Mouse (Mus musculus) hindbrain, postnatal 0 days (tissue): ENCODE measurements around the gene Mast4. TPM values are rescaled to one million over a fixed set of nuclear protein-coding genes. Genes with fewer than 3 reads are reported as not detected.
A peak's percentile ranks its signal among the peaks of the same experiment; 100 is the strongest.

Experiments
- ATAC-seq: fragments of 200-750 bp; cut with Nextera tagmentation; 2 replicates; pipeline ENCODE4 v1.8.0; 2017; ENCODE audit warnings: mild to moderate bottlenecking, moderate TSS enrichment, moderate library complexity
- DNase-seq: peaks from one replicate; pipeline ENCODE4 v3.0.0-alpha.2; 2015; ENCODE audit warnings: low spot score
- H3K27ac ChIP-seq: fragments of 300-500 bp; sonication (generic); 2 replicates; pipeline ENCODE4 v1.5.1; 2014; ENCODE audit warnings: mild to moderate bottlenecking
- H3K27me3 ChIP-seq: fragments of 300-500 bp; sonication (generic); 2 replicates; pipeline ENCODE4 v1.6.1; 2014; ENCODE audit warnings: low read length, mixed read lengths; ENCODE audit not compliant: insufficient read depth
- H3K36me3 ChIP-seq: fragments of 300-500 bp; sonication (generic); 2 replicates; pipeline ENCODE4 v1.6.1; 2014; ENCODE audit warnings: low read length, mixed read lengths; ENCODE audit not compliant: insufficient read depth
- H3K4me1 ChIP-seq: fragments of 300-500 bp; sonication (generic); 2 replicates; pipeline ENCODE4 v1.6.1; 2014; ENCODE audit warnings: antibody characterized with exemption, low read length, mixed read lengths; ENCODE audit not compliant: insufficient read depth
- H3K4me2 ChIP-seq: fragments of 300-500 bp; sonication (generic); 2 replicates; pipeline ENCODE4 v1.6.1; 2014; ENCODE audit warnings: low read depth, mild to moderate bottlenecking, low read length, moderate library complexity, mixed read lengths
- H3K4me3 ChIP-seq: fragments of 300-500 bp; sonication (generic); 2 replicates; pipeline ENCODE4 v1.5.1; 2014; ENCODE audit warnings: low read length
- H3K9ac ChIP-seq: fragments of 300-500 bp; sonication (generic); replicated peaks from 2 replicates; pipeline ENCODE4 v1.6.1; 2014; ENCODE audit warnings: mild to moderate bottlenecking, low read length, moderate library complexity, mixed read lengths
- H3K9me3 ChIP-seq: fragments of 300-500 bp; sonication (generic); 2 replicates; pipeline ENCODE4 v1.6.1; 2016; ENCODE audit warnings: low read length, mixed read lengths
- CTCF ChIP-seq: IDR thresholded peaks from 2 replicates; pipeline ENCODE4 v1.5.1; 2016; ENCODE audit warnings: antibody characterized with exemption, control low read depth, low read depth
- WGBS: fragments of 180-500 bp; shearing (Covaris S2); extraction: QIAGEN DNeasy Blood & Tissue Kit; methylation state at CpG from one replicate; pipeline ENCODE4 v1.1.7; 2014; 5-methylcytosine and 5-hydroxymethylcytosine counted together
- polyA plus RNA-seq: library from polyadenylated mRNA; unstranded; fragments of >200 nt; fragmentation: Nextera tagmentation; extraction: Ambion mirVana; gene quantifications from 2 replicates; pipeline ENCODE4 v1.2.1, GENCODE M21; 2015
- total RNA-seq: library from RNA; depleted of rRNA; stranded (reverse); fragments of >200 nt; gene quantifications from 2 replicates; pipeline ENCODE4 v1.2.3, GENCODE M21; 2014

The Mast4 gene
- total and polyA plus RNA-seq, 2 experiments from 2014 or later, result 23.5 to 31.7 TPM

DNA sequence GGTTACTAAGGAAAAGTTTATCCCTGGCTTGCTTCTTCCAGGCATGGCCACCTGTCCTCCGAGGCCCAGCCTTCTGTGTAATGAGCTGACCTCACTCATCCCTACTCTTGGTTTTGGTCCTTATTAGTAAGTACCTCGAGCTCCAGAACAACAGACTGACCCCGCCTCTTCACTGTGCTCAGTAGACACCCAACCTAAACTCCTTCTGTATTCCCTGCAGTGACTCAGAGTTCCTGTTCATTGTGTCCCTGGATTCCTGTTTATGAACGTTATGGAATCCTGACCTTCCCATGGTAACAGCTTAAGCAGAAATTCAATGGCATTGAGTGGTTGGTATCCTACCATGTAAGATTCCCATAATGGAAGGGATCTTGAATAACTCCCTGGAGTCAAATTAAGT, 464.8 kb downstream of the Mast4 start:
- Histone ChIP-seq H3K27ac (no peak overlapping the region), H3K4me2 (no peak overlapping the region), H3K36me3 (no peaks in the 10 kb centered on the region), H3K9me3 (no peaks in the 10 kb centered on the region), H3K4me3 (no peak overlapping the region), H3K9ac (no peak overlapping the region), H3K4me1 (peaks cover 13% of the 10 kb centered on the region; the same call in 1 of the 2 replicates), H3K27me3 (no peaks in the 10 kb centered on the region)
- 72% methylated on average over 4 of the region's 4 CpGs for WGBS
- no peak for DNase-seq
- TF ChIP-seq CTCF, result no peak
- ATAC-seq, result no peak

DNA sequence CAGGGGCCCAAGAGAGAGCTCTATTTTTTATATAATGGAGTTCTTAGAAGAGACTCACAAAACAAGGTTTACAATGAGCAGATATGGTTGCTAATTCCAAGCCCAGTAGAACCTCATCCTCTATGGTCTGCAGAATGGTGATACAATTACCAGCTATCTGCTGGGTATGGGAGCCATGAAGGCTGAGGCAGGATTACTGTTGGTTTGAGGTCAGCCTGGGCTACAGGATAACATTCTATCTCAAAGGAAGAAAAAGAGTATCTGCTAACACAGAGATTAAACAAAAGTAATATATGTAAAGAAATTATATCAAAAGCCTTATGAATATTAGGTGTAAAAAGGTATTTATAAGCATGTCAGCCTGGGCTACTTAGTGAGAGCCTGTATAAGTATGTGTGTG, 467.5 kb downstream of the Mast4 start:
- no peak overlapping the region for H3K9ac ChIP-seq
- no peaks in the 10 kb centered on the region for H3K27me3 ChIP-seq
- TF ChIP-seq CTCF, result no peak
- H3K9me3 ChIP-seq, result no peaks in the 10 kb centered on the region
- DNase-seq, result no peak
- no peak for ATAC-seq
- no peaks in the 10 kb centered on the region for H3K36me3 ChIP-seq
- H3K4me3 ChIP-seq, result no peak overlapping the region
- H3K4me1 ChIP-seq, result peaks cover 12% of the 10 kb centered on the region; the same call in 1 of the 2 replicates
- 0 out of 2 replicates have a peak overlapping the region, but pooled peaks have one; percentile 32 for H3K27ac ChIP-seq
- no peak overlapping the region for H3K4me2 ChIP-seq

DNA sequence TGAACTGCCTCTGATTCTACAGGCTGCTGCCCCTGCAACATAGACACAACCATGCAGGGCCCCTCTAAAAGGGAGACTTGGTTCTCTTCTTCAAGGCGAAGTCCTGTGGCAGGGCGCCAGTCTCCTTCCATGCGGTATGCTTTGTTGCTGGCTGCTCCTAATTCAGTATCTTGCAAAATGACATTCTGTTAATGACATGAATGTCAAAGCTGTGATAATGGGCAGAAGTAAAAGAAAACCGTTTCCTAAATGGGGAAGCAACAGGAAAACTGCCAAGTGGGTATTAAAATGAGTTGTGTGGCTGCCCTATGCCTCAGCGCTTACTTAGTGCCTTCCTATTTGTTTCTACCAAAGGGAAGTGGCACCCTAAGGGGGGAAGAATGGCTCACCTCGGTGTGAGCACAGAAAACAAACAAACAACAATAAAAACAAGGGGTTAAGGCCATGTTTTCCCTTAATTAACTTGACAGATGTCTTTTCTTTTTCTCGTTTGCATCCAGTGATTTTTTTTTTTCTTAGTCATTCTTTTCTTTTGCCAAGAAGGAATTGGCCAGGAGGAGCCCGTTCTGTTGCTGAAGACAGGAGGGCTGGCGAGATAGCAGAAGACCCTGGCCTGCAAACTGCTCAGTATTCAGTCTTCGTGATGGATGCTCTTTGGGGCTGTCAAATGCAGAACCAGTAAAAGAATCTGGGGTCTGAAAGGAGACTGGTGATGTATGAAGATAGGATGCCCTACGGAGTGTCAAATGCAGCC, 468.1 kb downstream of the Mast4 start:
- 0 out of 2 replicates have a peak overlapping the region, but pooled peaks have one; percentile 5 for H3K4me2 ChIP-seq
- peaks cover 12% of the 10 kb centered on the region; the same call in 1 of the 2 replicates for H3K4me1 ChIP-seq
- ATAC-seq (0 out of 2 replicates have a peak, but pooled peaks have one; percentile 47), DNase-seq (peak; percentile 73)
- H3K27me3 ChIP-seq, result no peaks in the 10 kb centered on the region
- H3K9me3 ChIP-seq, result no peaks in the 10 kb centered on the region
- H3K36me3 ChIP-seq, result no peaks in the 10 kb centered on the region
- 26% methylated on average over 11 of the region's 11 CpGs for WGBS
- H3K4me3 ChIP-seq, result no peak overlapping the region
- no peak overlapping the region for H3K9ac ChIP-seq
- TF ChIP-seq CTCF, result no peak
- H3K27ac ChIP-seq, result peak overlapping the region; percentile 32; the same call in 1 of the 2 replicates

DNA sequence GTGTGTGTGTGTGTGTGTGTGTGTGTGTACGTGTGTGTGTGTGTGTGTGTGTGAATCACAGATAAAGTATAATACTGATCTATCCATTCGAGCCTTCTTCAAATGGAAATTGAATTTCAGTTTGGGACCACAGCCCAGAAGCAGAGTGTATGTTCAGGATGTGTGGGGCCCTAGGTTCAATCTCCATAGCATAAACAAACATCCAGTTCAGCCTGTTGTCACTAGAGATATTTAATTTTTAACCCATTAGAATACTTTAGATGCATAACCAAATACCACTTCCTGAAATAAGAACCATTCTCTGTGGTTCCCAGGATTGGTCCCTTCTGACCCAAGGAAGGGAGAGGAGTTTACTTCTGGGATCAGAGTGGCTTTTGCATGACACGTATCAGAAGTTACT, 468.8 kb downstream of the Mast4 start:
- H3K9ac ChIP-seq, result no peak overlapping the region
- DNase-seq (no peak), ATAC-seq (no peak)
- no peaks in the 10 kb centered on the region for H3K9me3 ChIP-seq
- H3K4me3 ChIP-seq, result no peak overlapping the region
- H3K36me3 ChIP-seq, result no peaks in the 10 kb centered on the region
- no peak for TF ChIP-seq CTCF
- no peaks in the 10 kb centered on the region for H3K27me3 ChIP-seq
- H3K4me1 ChIP-seq, result peaks cover 12% of the 10 kb centered on the region; the same call in 1 of the 2 replicates
- no peak overlapping the region for H3K4me2 ChIP-seq
- WGBS, result 56% methylated on average over 3 of the region's 3 CpGs
- no peak overlapping the region for H3K27ac ChIP-seq

DNA sequence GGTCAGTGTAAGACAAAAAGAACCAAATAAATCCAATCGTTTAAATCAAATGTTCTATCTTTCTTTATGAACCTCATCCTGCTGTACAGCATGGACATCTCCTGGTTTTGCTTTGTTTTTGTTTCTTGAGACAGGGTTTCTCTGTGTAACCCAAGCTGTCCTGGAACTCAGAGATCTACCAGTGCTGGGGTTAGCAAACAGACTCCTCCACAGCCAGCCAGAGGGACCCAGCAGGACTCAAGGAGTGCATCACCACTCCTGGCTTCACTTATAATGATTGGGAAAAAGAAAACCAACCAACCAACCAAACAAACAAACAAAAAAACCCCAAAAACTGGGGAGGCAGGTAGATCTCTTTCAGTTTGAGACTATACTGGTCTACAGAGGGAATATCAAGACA, 469.5 kb downstream of the Mast4 start:
- no peaks in the 10 kb centered on the region for H3K36me3 ChIP-seq
- no peak overlapping the region for H3K4me3 ChIP-seq
- H3K27ac ChIP-seq, result no peak overlapping the region
- DNase-seq (no peak), ATAC-seq (no peak)
- H3K4me1 ChIP-seq, result peaks cover 12% of the 10 kb centered on the region; the same call in 1 of the 2 replicates
- H3K9me3 ChIP-seq, result no peaks in the 10 kb centered on the region
- no peaks in the 10 kb centered on the region for H3K27me3 ChIP-seq
- TF ChIP-seq CTCF, result no peak
- no peak overlapping the region for H3K4me2 ChIP-seq
- no peak overlapping the region for H3K9ac ChIP-seq
- WGBS, result 89% methylated on average over 1 of the region's 1 CpGs

DNA sequence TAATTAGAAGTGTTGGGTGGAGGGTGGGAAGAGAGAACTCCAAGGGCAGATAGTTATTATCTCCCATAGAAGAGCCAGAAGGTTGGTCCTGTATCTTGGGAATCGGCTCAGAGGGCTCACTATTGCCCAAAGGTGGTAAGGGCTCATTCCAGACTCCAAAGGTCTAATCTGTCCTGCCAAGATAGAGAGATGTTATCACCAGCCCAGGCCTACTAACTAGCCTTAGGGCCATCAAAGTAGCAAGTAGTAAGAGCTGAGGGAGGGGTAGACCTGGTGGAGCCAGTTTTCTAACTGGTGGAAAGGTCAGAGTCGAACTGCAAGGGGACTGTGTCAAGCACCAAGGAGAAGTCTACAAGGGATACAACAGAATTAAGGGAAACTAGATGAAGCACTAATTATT, 470.2 kb downstream of the Mast4 start:
- H3K4me1 ChIP-seq, result peaks cover 12% of the 10 kb centered on the region; the same call in 1 of the 2 replicates
- H3K4me2 ChIP-seq, result no peak overlapping the region
- 93% methylated on average over 2 of the region's 2 CpGs for WGBS
- DNase-seq (no peak), ATAC-seq (no peak)
- H3K9me3 ChIP-seq, result no peaks in the 10 kb centered on the region
- H3K9ac ChIP-seq, result no peak overlapping the region
- no peaks in the 10 kb centered on the region for H3K36me3 ChIP-seq
- H3K27ac ChIP-seq, result no peak overlapping the region
- TF ChIP-seq CTCF, result no peak
- H3K27me3 ChIP-seq, result no peaks in the 10 kb centered on the region
- no peak overlapping the region for H3K4me3 ChIP-seq

DNA sequence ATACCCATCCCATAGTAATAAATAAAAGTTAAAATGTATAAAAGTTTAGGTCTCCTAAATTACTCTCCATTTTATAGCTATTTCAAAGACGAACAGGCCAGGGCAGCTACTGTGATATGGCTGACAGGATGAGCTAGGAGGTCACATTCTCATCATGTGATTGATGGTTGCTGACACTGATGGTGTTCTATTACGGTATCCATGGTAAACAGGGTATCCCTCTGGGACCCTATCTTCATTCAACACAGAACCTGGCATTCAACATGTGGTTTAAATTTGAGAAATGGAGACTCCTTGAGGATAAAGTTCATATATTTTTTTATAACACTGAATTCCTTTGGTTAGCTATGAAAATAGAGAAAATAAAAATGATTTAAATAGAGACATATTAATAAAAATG, 471.3 kb downstream of the Mast4 start:
- Histone ChIP-seq H3K9ac (no peak overlapping the region), H3K4me2 (no peak overlapping the region), H3K9me3 (no peaks in the 10 kb centered on the region), H3K4me1 (peaks cover 12% of the 10 kb centered on the region; the same call in 1 of the 2 replicates), H3K36me3 (no peaks in the 10 kb centered on the region), H3K27ac (no peak overlapping the region), H3K4me3 (no peak overlapping the region), H3K27me3 (no peaks in the 10 kb centered on the region)
- DNase-seq (no peak), ATAC-seq (no peak)
- no peak for TF ChIP-seq CTCF
- 76% methylated on average over 2 of the region's 2 CpGs for WGBS
